Mouse (Mus musculus) hindbrain, embryonic 14.5 days (tissue): ENCODE results near the gene Agtr1a. TPM values are rescaled to one million over a fixed set of nuclear protein-coding genes. Genes with fewer than 3 reads are reported as not detected.
A peak's percentile ranks its signal among the peaks of the same experiment; 100 is the strongest.

Experiments used
- ATAC-seq: fragments of 200-750 bp; cut with Nextera tagmentation; 2 replicates; pipeline ENCODE4 v1.8.0; 2017; ENCODE audit warnings: moderate number of reproducible peaks, mild to moderate bottlenecking, moderate TSS enrichment, moderate library complexity; ENCODE audit not compliant: low FRiP score
- DNase-seq: peaks from one replicate; pipeline ENCODE4 v3.0.0-alpha.2; 2015; ENCODE audit warnings: low spot score
- H3K27ac ChIP-seq: fragments of 300-500 bp; sonication (generic); 2 replicates; pipeline ENCODE4 v1.5.1; 2014; ENCODE audit warnings: mild to moderate bottlenecking, moderate library complexity
- H3K27me3 ChIP-seq: fragments of 300-500 bp; sonication (generic); 2 replicates; pipeline ENCODE4 v1.6.1; 2014; ENCODE audit warnings: mild to moderate bottlenecking, low read length, mixed read lengths; ENCODE audit not compliant: control insufficient read depth, insufficient read depth
- H3K36me3 ChIP-seq: fragments of 300-500 bp; sonication (generic); replicated peaks from 2 replicates; pipeline ENCODE4 v1.6.1; 2014; ENCODE audit not compliant: control insufficient read depth, insufficient read depth
- H3K4me1 ChIP-seq: fragments of 300-500 bp; sonication (generic); replicated peaks from 2 replicates; pipeline ENCODE4 v1.6.1; 2014; ENCODE audit warnings: antibody characterized with exemption, low read length, mixed read lengths; ENCODE audit not compliant: control insufficient read depth, insufficient read depth
- H3K4me2 ChIP-seq: fragments of 300-500 bp; sonication (generic); replicated peaks from 2 replicates; pipeline ENCODE4 v1.6.1; 2014; ENCODE audit warnings: mild to moderate bottlenecking, moderate library complexity
- H3K4me3 ChIP-seq: fragments of 300-500 bp; sonication (generic); replicated peaks from 2 replicates; pipeline ENCODE4 v1.5.1; 2014; ENCODE audit warnings: mild to moderate bottlenecking, low read length
- H3K9ac ChIP-seq: fragments of 300-500 bp; sonication (generic); 2 replicates; pipeline ENCODE4 v1.6.1; 2014
- H3K9me3 ChIP-seq: fragments of 300-500 bp; sonication (generic); 2 replicates; pipeline ENCODE4 v1.6.1; 2016; ENCODE audit warnings: low read length; ENCODE audit not compliant: control insufficient read depth
- WGBS: fragments of 180-500 bp; shearing (Covaris S2); extraction: QIAGEN DNeasy Blood & Tissue Kit; methylation state at CpG from one replicate; pipeline ENCODE4 v1.1.7; 2014; 5-methylcytosine and 5-hydroxymethylcytosine counted together
- polyA plus RNA-seq: library from polyadenylated mRNA; unstranded; fragments of >200 nt; fragmentation: Nextera tagmentation; extraction: Ambion mirVana; gene quantifications from 2 replicates; pipeline ENCODE4 v1.2.1, GENCODE M21; 2014

Agtr1a gene
- 1.6 and 2.0 TPM in 2 replicates for polyA plus RNA-seq

DNA sequence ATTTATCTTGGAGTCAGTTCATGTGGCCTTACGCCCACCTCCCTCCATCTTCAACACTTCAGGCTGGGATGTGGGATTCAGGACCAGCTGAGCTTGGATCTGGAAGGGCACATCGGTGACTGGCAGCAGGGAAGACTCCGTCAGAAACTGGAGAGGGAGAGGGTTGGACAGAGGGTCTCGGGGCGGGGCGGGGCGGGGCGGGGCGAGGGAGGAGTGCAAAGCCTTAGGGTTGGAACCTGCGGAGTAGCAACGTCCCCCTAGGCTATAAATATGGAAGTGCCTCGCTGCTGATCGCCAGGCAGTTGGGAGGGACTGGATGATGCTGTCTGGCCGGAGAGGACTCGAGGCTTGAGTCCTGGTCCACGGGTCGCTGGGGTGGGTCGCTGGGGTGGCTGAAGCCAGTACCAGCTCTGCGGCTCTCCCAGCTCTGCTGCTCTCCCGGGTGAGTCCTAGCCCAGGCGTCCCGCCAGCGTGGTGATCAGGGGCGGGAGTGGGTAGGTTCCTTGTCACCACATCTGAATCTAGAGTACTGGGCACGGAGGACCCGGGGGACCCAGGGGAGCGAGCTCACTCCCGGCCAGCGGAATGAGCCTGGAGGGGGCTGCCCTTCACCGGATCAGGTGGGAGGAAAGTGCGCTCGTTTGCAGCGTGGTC is at the start of gene Agtr1a:
TSS of gene Agtr1a (plus strand) at position 294 of the 654 bp plus-strand sequence.
- Histone ChIP-seq H3K27me3 (0 out of 2 replicates have a peak, but pooled peaks cover 10% of the 10 kb centered on the region), H3K9ac (peak within 1 kb of the TSS; percentile 67), H3K4me3 (peak within 1 kb of the TSS; percentile 51), H3K27ac (no peak within 1 kb of the TSS), H3K4me1 (peaks cover 5% of the 10 kb centered on the region; the same call in 1 of the 2 replicates), H3K9me3 (no peaks in the 10 kb centered on the region), H3K36me3 (no peaks in the 10 kb centered on the region), H3K4me2 (peak within 1 kb of the TSS; percentile 99)
- ATAC-seq (peak; percentile 93), DNase-seq (peak; percentile 32)
- under 1% methylated on average over 33 of the region's 33 CpGs for WGBS

DNA sequence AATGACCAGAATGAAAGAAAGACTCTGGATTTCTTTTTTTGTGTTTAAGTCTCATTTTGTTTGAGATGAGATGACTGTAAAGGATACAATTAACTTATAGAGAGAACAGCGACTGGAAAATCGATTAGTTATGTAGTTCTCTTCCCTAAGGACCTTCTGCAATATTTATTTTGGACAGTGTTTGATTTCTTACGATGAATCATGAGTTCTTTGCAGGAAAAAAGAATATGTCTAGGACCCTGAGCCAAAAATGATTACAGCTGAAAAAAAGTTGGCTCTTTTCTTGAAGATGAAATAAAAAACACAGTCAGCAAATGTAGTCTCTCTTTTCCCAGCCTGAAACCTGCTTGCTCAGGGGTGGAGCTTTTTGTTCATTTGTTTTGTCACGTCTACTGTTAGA is 26.0 kb upstream of the Agtr1a start:
- no peak for ATAC-seq
- Histone ChIP-seq H3K4me2 (no peak overlapping the region), H3K4me3 (no peak overlapping the region), H3K9ac (no peak overlapping the region), H3K9me3 (no peaks in the 10 kb centered on the region), H3K4me1 (no peaks in the 10 kb centered on the region), H3K36me3 (no peaks in the 10 kb centered on the region), H3K27me3 (no peaks in the 10 kb centered on the region), H3K27ac (no peak overlapping the region)
- no peak for DNase-seq
- 73% methylated on average over 4 of the region's 4 CpGs for WGBS

DNA sequence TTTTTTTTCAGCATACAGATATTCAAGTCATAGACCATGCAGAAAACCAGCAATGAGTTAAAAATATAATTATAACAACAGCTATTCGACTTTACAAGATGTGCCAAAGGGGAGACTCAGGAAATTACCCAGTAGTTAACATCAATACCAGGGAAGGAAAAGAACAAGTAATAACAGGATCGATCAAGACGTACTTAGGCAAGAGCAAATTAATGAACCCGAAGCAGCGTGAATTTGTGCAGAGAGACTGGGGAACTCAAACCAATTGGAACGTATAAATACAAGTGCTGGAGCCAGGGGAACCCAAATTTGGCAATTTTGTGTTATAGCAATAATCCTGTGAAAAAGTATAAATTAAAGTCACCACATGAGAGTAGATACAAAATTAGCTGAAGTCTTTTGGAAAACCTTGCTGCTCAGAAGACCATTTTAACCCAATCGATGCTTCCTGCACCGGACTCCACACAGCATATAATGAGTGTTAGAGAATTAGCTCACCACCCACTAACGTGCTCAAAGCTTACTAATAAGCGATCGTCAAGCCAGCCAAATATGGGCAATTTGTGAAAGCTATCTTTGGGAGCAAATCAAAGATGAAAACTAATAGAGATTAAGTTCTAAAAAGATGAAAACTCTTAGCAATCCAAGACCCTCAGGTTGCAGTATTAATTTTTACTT is 11.4 kb upstream of the Agtr1a start:
- DNase-seq = no peak
- H3K27me3 ChIP-seq = no peaks in the 10 kb centered on the region
- no peak overlapping the region for H3K4me3 ChIP-seq
- 82% methylated on average over 11 of the region's 11 CpGs for WGBS
- H3K9me3 ChIP-seq = no peaks in the 10 kb centered on the region
- H3K4me2 ChIP-seq = no peak overlapping the region
- H3K4me1 ChIP-seq = no peaks in the 10 kb centered on the region
- H3K36me3 ChIP-seq = no peaks in the 10 kb centered on the region
- no peak for ATAC-seq
- H3K27ac ChIP-seq = no peak overlapping the region
- H3K9ac ChIP-seq = no peak overlapping the region

DNA sequence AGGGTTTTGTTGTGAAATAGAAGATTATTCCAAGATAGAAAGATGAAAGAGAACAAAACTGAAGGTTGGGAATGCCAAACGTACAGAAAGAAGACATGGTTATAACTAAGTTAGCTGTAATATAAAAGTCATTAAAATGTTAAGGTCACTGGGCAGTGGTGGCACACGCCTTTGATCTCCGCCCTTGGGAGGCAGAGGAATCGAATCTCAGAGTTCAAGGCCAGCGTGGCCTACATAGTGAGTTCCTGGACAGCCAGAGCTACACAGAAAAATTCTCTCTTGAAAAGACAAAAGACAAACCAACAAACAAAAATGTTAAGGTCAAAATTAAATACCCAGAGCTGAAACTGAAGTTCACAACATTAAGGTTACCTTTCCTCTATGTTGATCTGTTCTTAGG is 5.2 kb upstream of the Agtr1a start:
- H3K27ac ChIP-seq = no peak overlapping the region
- H3K4me3 ChIP-seq = no peak overlapping the region
- DNase-seq = no peak
- no peak overlapping the region for H3K4me2 ChIP-seq
- H3K36me3 ChIP-seq = no peaks in the 10 kb centered on the region
- H3K27me3 ChIP-seq = no peaks in the 10 kb centered on the region
- 87% methylated on average over 5 of the region's 5 CpGs for WGBS
- no peak for ATAC-seq
- no peaks in the 10 kb centered on the region for H3K4me1 ChIP-seq
- no peaks in the 10 kb centered on the region for H3K9me3 ChIP-seq
- no peak overlapping the region for H3K9ac ChIP-seq

DNA sequence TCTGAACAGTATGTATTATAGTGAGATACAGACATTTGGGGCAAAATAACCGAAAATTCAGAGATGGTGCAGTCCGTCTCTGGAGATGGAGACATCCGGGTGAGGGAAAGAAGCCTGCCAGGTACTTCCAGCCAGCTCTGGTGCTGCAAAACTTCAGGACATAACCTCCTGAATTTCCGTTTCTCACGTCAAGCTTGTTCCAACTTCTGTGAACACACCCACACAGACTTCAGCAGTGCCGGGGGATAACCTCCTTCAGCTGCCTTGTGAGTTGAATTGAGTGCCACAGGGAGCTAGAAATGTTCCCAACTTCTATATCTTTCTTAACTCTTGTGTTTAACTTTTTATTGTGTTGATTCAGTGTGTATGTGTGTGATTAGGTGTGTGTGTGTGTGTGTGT is 4.4 kb upstream of the Agtr1a start:
- 0 out of 2 replicates have a peak, but pooled peaks cover 1% of the 10 kb centered on the region for H3K27me3 ChIP-seq
- H3K27ac ChIP-seq = no peak overlapping the region
- no peak overlapping the region for H3K9ac ChIP-seq
- no peaks in the 10 kb centered on the region for H3K36me3 ChIP-seq
- peaks cover 2% of the 10 kb centered on the region; the same call in 1 of the 2 replicates for H3K4me1 ChIP-seq
- WGBS = 88% methylated on average over 6 of the region's 6 CpGs
- no peak for DNase-seq
- H3K4me2 ChIP-seq = no peak overlapping the region
- H3K4me3 ChIP-seq = no peak overlapping the region
- no peaks in the 10 kb centered on the region for H3K9me3 ChIP-seq
- ATAC-seq = no peak

DNA sequence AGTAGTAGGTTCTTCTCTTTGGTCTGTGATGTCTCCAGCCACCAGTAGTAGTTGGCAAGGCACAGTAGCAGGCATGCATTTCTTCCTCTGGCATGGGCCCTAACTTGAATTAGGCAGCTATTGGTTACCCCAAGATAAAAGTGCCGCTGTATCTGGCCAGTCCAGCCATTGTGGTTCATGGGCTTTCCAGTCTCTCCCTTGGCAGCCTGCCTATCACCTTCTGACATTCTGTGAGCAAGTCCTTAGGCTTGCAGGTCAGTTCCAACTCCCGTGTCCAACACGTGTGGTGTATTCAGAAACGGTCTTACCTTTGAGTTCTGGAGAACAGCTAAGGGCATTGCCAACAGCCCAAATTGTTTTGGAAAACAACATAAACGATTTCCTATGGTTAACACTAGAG is 3.7 kb upstream of the Agtr1a start:
- Histone ChIP-seq H3K4me1 (peaks cover 5% of the 10 kb centered on the region; the same call in 1 of the 2 replicates), H3K4me3 (no peak overlapping the region), H3K9me3 (no peaks in the 10 kb centered on the region), H3K27ac (no peak overlapping the region), H3K9ac (no peak overlapping the region), H3K36me3 (no peaks in the 10 kb centered on the region), H3K4me2 (no peak overlapping the region), H3K27me3 (0 out of 2 replicates have a peak, but pooled peaks cover 7% of the 10 kb centered on the region)
- ATAC-seq (no peak), DNase-seq (no peak)
- 86% methylated on average over 5 of the region's 5 CpGs for WGBS

DNA sequence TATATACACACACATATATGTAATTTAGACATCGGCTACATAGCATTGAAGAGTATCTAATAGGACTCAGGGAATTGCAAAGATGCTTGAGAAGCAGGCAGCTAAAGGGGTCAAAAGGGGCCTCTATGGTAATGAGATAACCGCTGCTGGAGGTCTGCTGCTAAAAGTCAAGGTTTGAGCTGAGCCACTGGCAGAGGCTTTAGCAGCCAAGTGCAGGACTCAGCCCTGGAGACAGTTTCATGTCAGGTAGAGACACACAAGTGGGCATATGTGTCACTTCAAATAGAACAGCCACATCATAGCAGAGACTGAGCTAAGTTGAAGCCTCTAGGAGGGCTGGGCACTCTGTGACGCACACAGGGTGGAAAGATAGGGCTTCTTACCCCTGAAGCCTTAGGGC is 1.6 kb upstream of the Agtr1a start:
- Histone ChIP-seq H3K9me3 (no peaks in the 10 kb centered on the region), H3K4me3 (no peak overlapping the region), H3K9ac (no peak overlapping the region), H3K27me3 (0 out of 2 replicates have a peak, but pooled peaks cover 10% of the 10 kb centered on the region), H3K4me2 (no peak overlapping the region), H3K36me3 (no peaks in the 10 kb centered on the region), H3K4me1 (peaks cover 5% of the 10 kb centered on the region; the same call in 1 of the 2 replicates), H3K27ac (no peak overlapping the region)
- no peak for DNase-seq
- WGBS = 54% methylated on average over 3 of the region's 3 CpGs
- ATAC-seq = no peak

DNA sequence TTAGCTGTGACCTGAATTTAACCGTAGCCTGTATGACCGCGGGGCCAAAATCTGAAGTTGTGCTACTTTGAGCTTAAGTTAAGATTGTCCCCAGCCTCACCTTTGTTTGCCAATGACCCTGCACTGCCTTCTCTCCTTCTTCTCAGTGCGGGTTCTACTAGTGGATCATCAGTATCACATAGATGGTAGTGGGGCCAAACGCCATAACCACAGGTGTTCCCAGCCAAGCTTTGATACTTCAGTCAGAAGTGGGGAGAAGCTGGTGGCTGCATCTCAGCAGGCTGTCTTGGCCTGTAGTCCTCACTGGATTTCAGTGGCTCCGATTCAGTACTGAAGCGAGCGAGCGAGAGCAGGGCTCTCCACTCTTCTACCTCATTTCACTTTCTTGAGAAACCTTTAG is 672 bp downstream of the Agtr1a start:
- H3K36me3 ChIP-seq = no peaks in the 10 kb centered on the region
- peaks cover 5% of the 10 kb centered on the region; the same call in 1 of the 2 replicates for H3K4me1 ChIP-seq
- no peak for ATAC-seq
- H3K27me3 ChIP-seq = 0 out of 2 replicates have a peak, but pooled peaks cover 10% of the 10 kb centered on the region
- DNase-seq = no peak
- H3K4me3 ChIP-seq = peak overlapping the region; percentile 51
- no peaks in the 10 kb centered on the region for H3K9me3 ChIP-seq
- peak overlapping the region; percentile 67 for H3K9ac ChIP-seq
- H3K27ac ChIP-seq = no peak overlapping the region
- peak overlapping the region; percentile 99 for H3K4me2 ChIP-seq
- 25% methylated on average over 9 of the region's 9 CpGs for WGBS

DNA sequence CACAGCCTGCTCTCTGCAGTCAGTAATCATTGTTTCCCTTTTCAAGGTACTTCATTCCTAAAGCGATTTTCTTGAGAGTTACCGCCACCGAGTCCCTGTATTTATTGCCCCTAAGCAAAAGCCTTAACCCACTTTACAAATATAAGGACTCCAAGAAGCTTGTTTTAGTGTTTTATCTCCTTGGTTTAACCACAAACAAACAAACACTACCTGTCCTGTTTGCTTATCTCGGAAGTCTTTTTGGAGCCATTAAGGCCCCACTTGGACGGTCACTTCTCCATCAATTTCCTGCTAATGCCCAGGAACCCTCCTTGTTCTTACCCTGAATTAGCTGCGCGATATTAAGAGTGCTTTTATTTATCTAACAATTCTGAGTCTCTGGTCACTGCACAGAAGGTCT is 1.4 kb downstream of the Agtr1a start:
- H3K4me2 ChIP-seq = no peak overlapping the region
- DNase-seq = no peak
- H3K4me3 ChIP-seq = no peak overlapping the region
- WGBS = 81% methylated on average over 7 of the region's 7 CpGs
- no peak for ATAC-seq
- H3K27ac ChIP-seq = no peak overlapping the region
- no peaks in the 10 kb centered on the region for H3K9me3 ChIP-seq
- no peaks in the 10 kb centered on the region for H3K36me3 ChIP-seq
- 0 out of 2 replicates have a peak, but pooled peaks cover 10% of the 10 kb centered on the region for H3K27me3 ChIP-seq
- no peak overlapping the region for H3K9ac ChIP-seq
- H3K4me1 ChIP-seq = peaks cover 5% of the 10 kb centered on the region; the same call in 1 of the 2 replicates
